Mouse (Mus musculus) MEL (cell line): ENCODE results near the gene Vsx1.

ENCODE experiments used
- CHD1 ChIP-seq: IDR thresholded peaks from 2 replicates; pipeline ENCODE4 v1.6.1; 2012; ENCODE audit warnings: low read depth, mild to moderate bottlenecking, inconsistent platforms, low read length, improper control_type of control experiment
- CTCF ChIP-seq, 3 experiments: IDR thresholded peaks in 2 of 3; conservative IDR thresholded peaks in 1 of 3; 2 replicates each; pipeline ENCODE4 v1.5.1; 2011 to 2012; ENCODE audit warnings: low read length in 3 of 3, low read depth in 2 of 3, mild to moderate bottlenecking in 2 of 3, improper control_type of control experiment in 1 of 3, inconsistent platforms in 1 of 3, mixed read lengths in 1 of 3, moderate library complexity in 1 of 3; ENCODE audit not compliant: control insufficient read depth in 1 of 3, insufficient read depth in 1 of 3, poor library complexity in 1 of 3, severe bottlenecking in 1 of 3
- EP300 ChIP-seq, 2 experiments: IDR thresholded peaks; 2 replicates each; pipeline ENCODE4 v1.6.1; 2011; ENCODE audit warnings: improper control_type of control experiment in 2 of 2, low read length in 2 of 2, low read depth in 1 of 2, mild to moderate bottlenecking in 1 of 2
- GATA1 ChIP-seq: IDR thresholded peaks from 2 replicates; pipeline ENCODE4 v1.6.1; 2011; ENCODE audit warnings: low read depth, low read length, improper control_type of control experiment
- MAX ChIP-seq: IDR thresholded peaks from 2 replicates; pipeline ENCODE4 v1.6.1; 2011; ENCODE audit warnings: low read length, improper control_type of control experiment
- POLR2A ChIP-seq, 2 experiments: IDR thresholded peaks; 2 replicates each; pipeline ENCODE4 v1.6.1; 2011 to 2012; ENCODE audit warnings: low read length in 2 of 2, mild to moderate bottlenecking in 2 of 2, control low read depth in 1 of 2, improper control_type of control experiment in 1 of 2, low read depth in 1 of 2, moderate library complexity in 1 of 2; ENCODE audit not compliant: control insufficient read depth in 1 of 2, insufficient read depth in 1 of 2, poor library complexity in 1 of 2
- RAD21 ChIP-seq: IDR thresholded peaks from 2 replicates; pipeline ENCODE4 v1.6.1; 2011; ENCODE audit warnings: mild to moderate bottlenecking, low read depth, low read length, improper control_type of control experiment
- TCF12 ChIP-seq: IDR thresholded peaks from 2 replicates; pipeline ENCODE4 v1.6.1; 2014; ENCODE audit warnings: low read depth, mild to moderate bottlenecking, inconsistent platforms, low read length, improper control_type of control experiment, moderate library complexity

DNA sequence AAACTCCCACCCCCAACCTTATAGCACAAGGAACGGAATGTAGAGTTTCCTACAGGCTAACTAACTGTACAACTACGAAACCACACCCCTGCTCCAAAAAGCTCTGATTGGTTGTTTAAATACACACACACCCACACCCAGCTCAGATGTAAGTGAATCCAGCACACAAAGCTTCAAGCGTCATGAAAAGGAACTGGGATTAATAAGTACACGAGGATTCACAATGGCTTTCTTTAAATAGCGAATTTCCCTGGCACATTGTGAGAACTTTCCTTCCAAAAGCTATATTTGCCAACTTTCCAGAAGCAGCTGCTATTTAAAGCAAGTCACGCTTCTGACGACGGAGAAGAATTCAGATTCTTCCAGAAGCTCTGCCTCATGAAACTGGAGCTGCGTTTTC lies 25.9 kb downstream of the Vsx1 start:
- TF ChIP-seq CTCF (IDR thresholded peaks at IDR 0.05 in 2 of 3, conservative IDR thresholded peaks at IDR 0.05 in 1 of 3; ENCODE audit: control insufficient read depth in 1 of 3, insufficient read depth in 1 of 3, low read depth in 2 of 3, low read length in 3 of 3, poor library complexity in 1 of 3, severe bottlenecking in 1 of 3) (no peak), POLR2A (IDR thresholded peaks at IDR 0.05; ENCODE audit: control insufficient read depth in 1 of 2, insufficient read depth in 1 of 2, low read depth in 1 of 2, low read length in 2 of 2, poor library complexity in 1 of 2) (no peak), EP300 (IDR thresholded peaks at IDR 0.05; ENCODE audit: low read depth in 1 of 2, low read length in 2 of 2) (no peak), MAX (no peak), RAD21 (no peak), TCF12 (no peak), GATA1 (no peak), CHD1 (no peak)
